Mouse (Mus musculus): ENCODE data around the gene Cep164. TPM values are rescaled to one million over a fixed set of nuclear protein-coding genes. Genes with fewer than 3 reads are reported as not detected.
A peak's percentile ranks its signal among the peaks of the same experiment; 100 is the strongest.

The Cep164 gene
- polyA plus RNA-seq, 1 experiment from 2014 or later = 16.4 TPM

DNA sequence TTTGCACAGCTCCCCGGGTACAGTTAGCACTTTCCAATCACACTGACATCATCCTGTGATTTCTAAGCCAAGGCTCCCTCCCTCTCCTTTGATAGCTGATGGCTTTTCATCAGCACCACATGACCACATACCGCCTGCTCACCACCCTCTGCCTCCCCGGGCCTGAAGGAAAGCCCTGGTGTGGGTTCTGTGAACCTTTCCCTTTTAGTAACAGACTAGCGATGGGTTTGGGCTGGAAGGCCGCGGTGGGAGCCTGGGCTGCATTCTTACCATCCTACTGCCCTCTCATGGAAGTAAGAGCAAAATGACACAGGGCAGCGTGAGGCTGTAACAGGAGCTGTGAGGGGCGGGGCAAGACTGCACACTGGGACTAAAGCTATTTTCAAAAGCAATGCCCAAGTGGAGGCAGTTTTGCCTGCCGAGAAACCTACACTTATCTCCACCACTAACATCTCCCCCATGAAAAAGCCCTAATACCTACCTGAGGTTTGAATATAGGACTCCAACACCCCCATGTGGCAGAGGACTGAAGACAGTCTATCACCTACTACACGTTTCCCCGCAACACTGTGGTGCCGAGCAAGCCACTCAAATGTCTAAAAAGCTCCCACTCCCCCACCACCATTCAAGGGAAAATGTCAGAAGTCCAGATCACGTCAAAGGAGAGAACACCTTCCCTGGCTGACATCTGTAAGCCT is 29.9 kb downstream of the Cep164 start:
- H3K4me3 ChIP-seq = no peak overlapping the region
- no peak overlapping the region; the same call in 1 of the 2 replicates for H3K27ac ChIP-seq (replicated peaks)
- peaks cover 22% of the 10 kb centered on the region for H3K4me1 ChIP-seq
- peaks cover 26% of the 10 kb centered on the region; the same call in 1 of the 2 replicates for H3K36me3 ChIP-seq
- ATAC-seq (ENCODE audit: low FRiP score, low read depth) = peak; percentile 41; the same call in 1 of the 2 replicates
- WGBS = 17% methylated on average over 13 of the region's 13 CpGs
- H3K27me3 ChIP-seq = no peaks in the 10 kb centered on the region
- no peak overlapping the region for H3K4me2 ChIP-seq (replicated peaks)
- H3K9me3 ChIP-seq = no peaks in the 10 kb centered on the region
- H3K9ac ChIP-seq (replicated peaks) = 0 out of 2 replicates have a peak overlapping the region, but pooled peaks have one; percentile 12

DNA sequence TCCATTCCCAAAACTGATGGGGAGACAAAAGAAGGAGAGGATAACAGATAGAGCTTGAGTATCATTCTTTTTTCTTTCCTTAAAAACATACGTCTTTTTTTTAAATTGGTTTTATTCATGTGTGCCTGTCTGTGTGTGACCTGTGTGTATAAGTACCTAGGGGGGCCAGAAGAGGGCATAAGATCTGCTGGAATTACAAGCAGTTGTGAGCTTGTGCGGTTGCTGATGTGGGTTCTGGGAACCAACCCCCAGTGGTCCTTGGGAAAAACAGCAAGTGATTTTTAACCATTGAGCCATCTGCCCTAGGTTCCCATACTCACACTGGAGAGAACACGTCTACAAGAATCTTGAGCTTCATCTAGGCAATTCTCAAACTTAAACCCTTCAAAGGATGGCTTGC is 31.2 kb downstream of the Cep164 start:
- H3K36me3 ChIP-seq = peaks cover 28% of the 10 kb centered on the region; the same call in 1 of the 2 replicates
- H3K4me1 ChIP-seq = peaks cover 26% of the 10 kb centered on the region
- 75% methylated on average over 3 of the region's 3 CpGs for WGBS
- H3K27me3 ChIP-seq = no peaks in the 10 kb centered on the region
- H3K4me2 ChIP-seq (replicated peaks) = no peak overlapping the region
- no peaks in the 10 kb centered on the region for H3K9me3 ChIP-seq
- H3K4me3 ChIP-seq = no peak overlapping the region
- ATAC-seq (ENCODE audit: low FRiP score, low read depth) = no peak
- H3K27ac ChIP-seq (replicated peaks) = no peak overlapping the region
- no peak overlapping the region for H3K9ac ChIP-seq (replicated peaks)

DNA sequence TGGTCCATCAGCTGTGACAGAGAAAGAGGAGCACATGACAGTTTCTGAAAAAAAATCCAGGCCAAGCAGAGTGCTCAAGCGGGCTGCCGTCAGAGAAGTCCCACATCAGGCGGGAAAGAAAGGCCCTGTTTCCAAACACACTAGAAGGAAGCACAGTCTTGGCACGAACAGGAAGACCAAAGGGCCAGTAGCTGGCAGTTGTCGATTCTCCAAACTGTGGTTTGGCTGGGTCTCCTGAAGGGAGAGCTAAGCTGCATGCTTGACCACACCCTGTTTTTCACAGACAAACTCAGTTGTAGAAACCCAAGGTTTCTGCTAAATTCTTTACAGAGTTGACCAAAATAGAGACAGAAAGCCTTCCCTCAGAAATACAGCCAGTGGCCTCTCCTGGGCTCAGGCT is 32.8 kb downstream of the Cep164 start:
- Histone ChIP-seq H3K4me3 (no peak overlapping the region), H3K36me3 (peaks cover 22% of the 10 kb centered on the region), H3K9ac (replicated peaks) (no peak overlapping the region), H3K27me3 (no peaks in the 10 kb centered on the region), H3K4me1 (peaks cover 27% of the 10 kb centered on the region), H3K27ac (replicated peaks) (no peak overlapping the region), H3K9me3 (no peaks in the 10 kb centered on the region), H3K4me2 (replicated peaks) (no peak overlapping the region)
- 92% methylated on average over 5 of the region's 5 CpGs for WGBS
- ATAC-seq (ENCODE audit: low FRiP score, low read depth) = no peak

DNA sequence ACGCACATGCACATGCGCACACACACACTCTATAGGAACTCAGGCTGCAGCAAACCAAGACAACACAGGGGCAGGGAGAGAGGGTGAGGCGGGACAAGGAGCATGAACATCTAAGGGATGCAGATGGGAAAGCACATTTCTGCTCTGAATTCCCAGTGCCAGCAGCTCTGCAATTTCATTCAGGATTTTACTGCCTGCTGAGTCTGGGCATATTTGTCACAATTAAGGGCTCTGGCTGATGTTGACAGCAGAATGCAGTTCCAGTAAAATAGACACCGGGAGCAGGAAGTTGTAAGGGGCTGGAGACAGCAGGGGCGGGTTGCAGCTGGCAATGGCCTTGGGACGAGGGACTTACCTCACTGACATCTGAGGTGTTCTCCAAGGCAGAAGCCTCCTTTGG is 34.8 kb downstream of the Cep164 start:
- H3K4me3 ChIP-seq = no peak overlapping the region
- 87% methylated on average over 6 of the region's 6 CpGs for WGBS
- H3K9me3 ChIP-seq = no peaks in the 10 kb centered on the region
- ATAC-seq (ENCODE audit: low FRiP score, low read depth) = no peak
- no peaks in the 10 kb centered on the region for H3K27me3 ChIP-seq
- H3K9ac ChIP-seq (replicated peaks) = no peak overlapping the region
- no peak overlapping the region for H3K4me2 ChIP-seq (replicated peaks)
- peaks cover 24% of the 10 kb centered on the region for H3K4me1 ChIP-seq
- peaks cover 25% of the 10 kb centered on the region for H3K36me3 ChIP-seq
- 0 out of 2 replicates have a peak overlapping the region, but pooled peaks have one; percentile 1 for H3K27ac ChIP-seq (replicated peaks)

DNA sequence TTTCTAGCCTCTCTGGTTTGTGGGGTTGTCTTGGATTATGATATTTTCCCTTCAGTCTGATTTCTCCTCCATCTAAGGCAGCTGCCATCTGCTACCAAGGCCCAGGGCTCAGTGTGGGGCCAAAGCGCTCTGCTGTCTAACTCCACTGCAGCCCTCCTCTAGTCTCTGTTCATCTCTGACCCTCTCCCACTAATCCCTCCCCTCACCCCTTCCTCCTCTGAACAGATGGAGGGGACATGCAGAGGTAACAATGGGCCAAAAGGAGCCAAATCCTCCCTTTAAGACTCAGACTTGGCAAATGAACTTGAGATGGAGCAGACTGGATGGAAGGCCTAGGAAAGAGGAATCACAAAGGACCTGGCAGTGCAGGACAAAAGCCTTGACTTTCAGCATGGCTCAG is 36.3 kb downstream of the Cep164 start:
- peak; percentile 47; the same call in 1 of the 2 replicates for ATAC-seq (ENCODE audit: low FRiP score, low read depth)
- H3K36me3 ChIP-seq = peaks cover 25% of the 10 kb centered on the region
- WGBS = 59% methylated on average over 1 of the region's 1 CpGs

GRCm38 (mm10) chr9:45791456-45792142 is 36.9 kb downstream of the Cep164 start:
- Histone ChIP-seq H3K4me2 (replicated peaks) (no peak overlapping the region), H3K4me3 (no peak overlapping the region), H3K4me1 (peaks cover 10% of the 10 kb centered on the region; the same call in 1 of the 2 replicates), H3K9me3 (no peaks in the 10 kb centered on the region), H3K36me3 (peaks cover 25% of the 10 kb centered on the region), H3K9ac (replicated peaks) (no peak overlapping the region), H3K27me3 (no peaks in the 10 kb centered on the region), H3K27ac (replicated peaks) (peak overlapping the region; percentile 36)
- ATAC-seq (ENCODE audit: low FRiP score, low read depth) = no peak
- WGBS = 86% methylated on average over 8 of the region's 8 CpGs

More for the DNA sequence above, 36.3 kb downstream of the Cep164 start:
- Histone ChIP-seq H3K27ac (replicated peaks) (peak overlapping the region; percentile 72), H3K4me1 (peaks cover 10% of the 10 kb centered on the region), H3K27me3 (no peaks in the 10 kb centered on the region), H3K4me2 (replicated peaks) (no peak overlapping the region), H3K4me3 (no peak overlapping the region), H3K9me3 (no peaks in the 10 kb centered on the region), H3K9ac (replicated peaks) (no peak overlapping the region)

DNA sequence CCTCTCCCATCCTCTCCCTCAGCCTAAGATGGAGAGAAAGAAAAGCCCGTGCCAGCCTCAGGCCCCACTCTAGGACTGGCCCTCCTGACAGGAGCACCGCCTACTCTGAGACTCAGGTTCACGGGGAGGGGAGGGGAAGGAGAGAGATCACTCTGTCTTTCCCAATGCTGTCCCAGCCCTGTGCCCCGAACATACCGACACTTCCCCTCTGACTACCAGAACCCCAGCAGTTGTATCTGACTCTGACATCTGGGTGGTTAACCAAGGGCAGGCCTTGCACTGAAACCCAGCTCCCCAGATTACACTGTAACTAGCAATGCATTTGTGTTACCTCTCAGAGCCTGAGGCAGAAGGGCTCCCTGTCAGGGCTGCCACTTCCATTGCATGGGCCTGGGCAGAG is 40.1 kb downstream of the Cep164 start:
- no peak overlapping the region for H3K4me2 ChIP-seq (replicated peaks)
- peaks cover 8% of the 10 kb centered on the region for H3K36me3 ChIP-seq
- WGBS = 45% methylated on average over 5 of the region's 5 CpGs
- no peak overlapping the region for H3K27ac ChIP-seq (replicated peaks)
- no peaks in the 10 kb centered on the region for H3K9me3 ChIP-seq
- peaks cover 10% of the 10 kb centered on the region; the same call in 1 of the 2 replicates for H3K4me1 ChIP-seq
- H3K4me3 ChIP-seq = no peak overlapping the region
- H3K9ac ChIP-seq (replicated peaks) = no peak overlapping the region
- H3K27me3 ChIP-seq = no peaks in the 10 kb centered on the region
- no peak for ATAC-seq (ENCODE audit: low FRiP score, low read depth)

GRCm38 (mm10) chr9:45787547-45787946 is 40.9 kb downstream of the Cep164 start:
- Histone ChIP-seq H3K4me2 (replicated peaks) (no peak overlapping the region), H3K4me3 (no peak overlapping the region), H3K4me1 (peaks cover 8% of the 10 kb centered on the region; the same call in 1 of the 2 replicates), H3K27me3 (no peaks in the 10 kb centered on the region), H3K27ac (replicated peaks) (no peak overlapping the region), H3K36me3 (peaks cover 7% of the 10 kb centered on the region), H3K9ac (replicated peaks) (no peak overlapping the region), H3K9me3 (no peaks in the 10 kb centered on the region)
- WGBS = 90% methylated on average over 6 of the region's 6 CpGs
- no peak for ATAC-seq (ENCODE audit: low FRiP score, low read depth)

- WGBS = 92% methylated on average over 8 of the region's 8 CpGs
- no peak overlapping the region for H3K27ac ChIP-seq (replicated peaks)
- ATAC-seq (ENCODE audit: low FRiP score, low read depth) = no peak
These were observed 41.4 kb downstream of the Cep164 start for GRCm38 (mm10) chr9:45787071-45787470.

GRCm38 (mm10) chr9:45783249-45784069 is 45.0 kb downstream of the Cep164 start:
- WGBS = 88% methylated on average over 12 of the region's 12 CpGs
- H3K4me3 ChIP-seq = no peak overlapping the region
- H3K9me3 ChIP-seq = no peaks in the 10 kb centered on the region
- H3K4me1 ChIP-seq = no peaks in the 10 kb centered on the region
- ATAC-seq (ENCODE audit: low FRiP score, low read depth) = no peak
- no peaks in the 10 kb centered on the region for H3K27me3 ChIP-seq
- peaks cover 12% of the 10 kb centered on the region for H3K36me3 ChIP-seq
- no peak overlapping the region for H3K27ac ChIP-seq (replicated peaks)
- no peak overlapping the region for H3K9ac ChIP-seq (replicated peaks)
- H3K4me2 ChIP-seq (replicated peaks) = no peak overlapping the region

More at GRCm38 (mm10) chr9:45787071-45787470, 41.4 kb downstream of the Cep164 start:
- Histone ChIP-seq H3K4me3 (no peak overlapping the region), H3K4me1 (peaks cover 4% of the 10 kb centered on the region; the same call in 1 of the 2 replicates), H3K36me3 (peaks cover 7% of the 10 kb centered on the region), H3K9ac (replicated peaks) (no peak overlapping the region), H3K9me3 (no peaks in the 10 kb centered on the region), H3K4me2 (replicated peaks) (no peak overlapping the region), H3K27me3 (no peaks in the 10 kb centered on the region)

DNA sequence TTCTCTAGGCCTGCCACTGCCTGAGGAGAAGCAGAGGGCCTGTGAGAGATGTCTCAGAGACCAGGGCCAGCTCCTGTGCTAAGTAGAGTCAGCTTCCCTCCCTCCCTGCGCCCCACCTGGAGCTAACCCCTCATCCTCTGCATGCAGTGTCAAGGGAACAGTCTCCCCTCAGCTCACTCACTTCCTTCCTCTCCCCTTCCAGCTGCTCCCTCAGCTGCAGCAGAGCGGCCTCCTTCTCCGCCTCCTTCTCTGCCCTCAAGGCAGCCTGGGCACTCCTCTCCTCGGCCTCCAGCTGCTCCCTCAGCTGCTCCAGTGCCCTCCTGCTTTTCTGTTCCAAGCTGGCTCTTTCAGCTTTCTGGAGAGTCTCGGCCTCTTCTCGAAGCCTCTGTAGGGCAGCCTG is 49.3 kb downstream of the Cep164 start:
- 77% methylated on average over 6 of the region's 6 CpGs for WGBS
- Histone ChIP-seq H3K36me3 (peaks cover 45% of the 10 kb centered on the region), H3K27ac (replicated peaks) (0 out of 2 replicates have a peak overlapping the region, but pooled peaks have one; percentile 3), H3K9me3 (no peaks in the 10 kb centered on the region), H3K4me1 (no peaks in the 10 kb centered on the region), H3K9ac (replicated peaks) (no peak overlapping the region), H3K4me3 (no peak overlapping the region), H3K27me3 (no peaks in the 10 kb centered on the region), H3K4me2 (replicated peaks) (no peak overlapping the region)
- ATAC-seq (ENCODE audit: low FRiP score, low read depth) = no peak
